Mouse (Mus musculus): Measurements from ENCODE around the gene Tas2r143.

DNA sequence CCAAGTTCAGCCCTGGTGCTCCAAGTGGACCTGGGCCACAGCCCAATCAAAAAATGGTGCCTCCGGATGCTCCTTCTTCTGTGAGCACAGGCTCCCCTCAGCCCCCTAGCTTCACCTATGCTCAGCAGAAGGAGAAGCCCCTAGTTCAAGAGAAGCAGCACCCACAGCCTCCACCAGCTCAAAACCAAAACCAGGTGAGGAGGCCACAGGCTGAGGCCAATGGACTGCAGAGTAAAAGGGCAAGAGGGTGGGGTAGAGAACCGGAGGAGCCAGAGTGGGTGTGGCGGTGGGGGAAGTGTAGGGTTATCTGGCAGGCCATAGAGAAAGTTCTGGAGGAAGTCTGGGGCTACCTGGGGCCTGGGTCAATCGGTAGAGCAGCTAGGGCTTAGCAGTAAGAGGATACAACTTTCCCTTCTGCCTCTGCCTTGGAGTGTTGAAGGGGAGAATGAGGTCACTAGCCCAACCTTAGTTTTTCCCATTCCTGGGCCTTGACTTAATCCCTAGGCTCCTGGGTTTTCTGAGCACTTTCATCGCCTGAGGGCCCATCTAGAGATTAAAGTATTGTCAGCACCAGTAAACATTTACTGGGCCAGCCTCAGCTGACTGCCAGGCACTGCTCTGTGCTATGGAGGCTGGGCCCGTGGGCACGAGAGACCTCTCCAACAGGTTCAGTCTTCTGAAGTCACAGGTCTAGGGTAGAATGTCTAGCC, 48.1 kb upstream of the Tas2r143 start:
- TF ChIP-seq TAL1 (IDR thresholded peaks at IDR 0.05; ENCODE audit: low read length) (no peak), GATA1 (IDR thresholded peaks at IDR 0.05; ENCODE audit: low read length) (no peak)
